Mouse (Mus musculus): ENCODE measurements around the gene Arl6ip4. TPM values are rescaled to one million over a fixed set of nuclear protein-coding genes. Genes with fewer than 3 reads are reported as not detected.

Gene Arl6ip4
- polyA plus RNA-seq, 1 experiment from 2014 or later = 81.6 TPM

Other genes with a start within 250 kb of the Arl6ip4 start
- 0.55 and 0.62 TPM in 2 replicates for gene Hcar1, start 236.1 kb upstream of the Arl6ip4 start, polyA plus RNA-seq (2015; fragmentation: Nextera tagmentation; extraction: Ambion mirVana)
- gene Denr, start 208.9 kb upstream of the Arl6ip4 start, polyA plus RNA-seq (2015; fragmentation: Nextera tagmentation; extraction: Ambion mirVana) = 122 and 130 TPM in 2 replicates
- 2.6 and 3.6 TPM in 2 replicates for gene Gm43518, start 188.7 kb upstream of the Arl6ip4 start, polyA plus RNA-seq (2015; fragmentation: Nextera tagmentation; extraction: Ambion mirVana)
- 4.2 and 4.9 TPM in 2 replicates for gene Ccdc62, start 185.4 kb upstream of the Arl6ip4 start, polyA plus RNA-seq (2015; fragmentation: Nextera tagmentation; extraction: Ambion mirVana)
- gene Hip1r, start 142.5 kb upstream of the Arl6ip4 start, polyA plus RNA-seq (2015; fragmentation: Nextera tagmentation; extraction: Ambion mirVana) = 33.5 and 34.3 TPM in 2 replicates
- gene Vps37b, start 83.8 kb upstream of the Arl6ip4 start, polyA plus RNA-seq (2015; fragmentation: Nextera tagmentation; extraction: Ambion mirVana) = 59.5 and 62.0 TPM in 2 replicates
- gene Abcb9, start 20.3 kb upstream of the Arl6ip4 start, polyA plus RNA-seq (2015; fragmentation: Nextera tagmentation; extraction: Ambion mirVana) = 15.5 and 21.7 TPM in 2 replicates
- 41.8 and 43.7 TPM in 2 replicates for gene Ogfod2, start 3.8 kb upstream of the Arl6ip4 start, polyA plus RNA-seq (2015; fragmentation: Nextera tagmentation; extraction: Ambion mirVana)
- 9.6 and 10.9 TPM in 2 replicates for gene Pitpnm2, start 133.7 kb downstream of the Arl6ip4 start, polyA plus RNA-seq (2015; fragmentation: Nextera tagmentation; extraction: Ambion mirVana)
- gene Mphosph9, start 211.9 kb downstream of the Arl6ip4 start, polyA plus RNA-seq (2015; fragmentation: Nextera tagmentation; extraction: Ambion mirVana) = 9.3 and 10.8 TPM in 2 replicates
- 10.5 and 11.1 TPM in 2 replicates for gene 2810006K23Rik, start 212.0 kb downstream of the Arl6ip4 start, polyA plus RNA-seq (2015; fragmentation: Nextera tagmentation; extraction: Ambion mirVana)
- 40.4 and 53.6 TPM in 2 replicates for gene Cdk2ap1, start 247.0 kb downstream of the Arl6ip4 start, polyA plus RNA-seq (2015; fragmentation: Nextera tagmentation; extraction: Ambion mirVana)